Mouse (Mus musculus) bone marrow macrophage, adult 2 months (primary cell): Measurements from ENCODE around the gene Nelfcd.

Source experiments
- CTCF ChIP-seq: IDR thresholded peaks from 2 replicates; pipeline ENCODE4 v1.5.1; 2012; ENCODE audit warnings: low read depth, mild to moderate bottlenecking, low read length, moderate library complexity
- POLR2A ChIP-seq: IDR thresholded peaks from 2 replicates; pipeline ENCODE4 v1.6.1; 2012; ENCODE audit warnings: mild to moderate bottlenecking, low read depth, low read length, borderline replicate concordance

DNA sequence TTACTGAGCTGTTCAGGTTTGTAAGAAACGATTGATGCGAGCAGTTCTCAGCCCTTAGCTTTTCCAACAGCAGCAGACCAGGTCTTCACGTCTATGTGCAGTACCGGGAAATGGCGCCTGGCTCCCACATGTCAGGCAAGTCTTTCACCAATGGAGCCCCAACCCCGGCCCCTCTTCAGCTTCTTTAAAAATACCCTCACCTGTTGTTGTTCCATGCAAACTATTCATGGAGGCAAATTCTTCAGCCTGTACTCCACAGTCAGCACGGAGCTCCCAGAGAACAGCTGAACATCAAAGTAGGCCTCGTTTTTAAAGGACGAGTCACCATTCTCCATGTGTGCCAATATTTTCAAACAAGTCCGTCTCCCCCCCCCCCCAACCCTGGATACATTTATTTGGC is 19.0 kb upstream of the Nelfcd start:
- no peak for TF ChIP-seq POLR2A
- TF ChIP-seq CTCF = no peak
